8 mouse cellular contexts compared by ENCODE assay signal in the genomic region with DNA sequence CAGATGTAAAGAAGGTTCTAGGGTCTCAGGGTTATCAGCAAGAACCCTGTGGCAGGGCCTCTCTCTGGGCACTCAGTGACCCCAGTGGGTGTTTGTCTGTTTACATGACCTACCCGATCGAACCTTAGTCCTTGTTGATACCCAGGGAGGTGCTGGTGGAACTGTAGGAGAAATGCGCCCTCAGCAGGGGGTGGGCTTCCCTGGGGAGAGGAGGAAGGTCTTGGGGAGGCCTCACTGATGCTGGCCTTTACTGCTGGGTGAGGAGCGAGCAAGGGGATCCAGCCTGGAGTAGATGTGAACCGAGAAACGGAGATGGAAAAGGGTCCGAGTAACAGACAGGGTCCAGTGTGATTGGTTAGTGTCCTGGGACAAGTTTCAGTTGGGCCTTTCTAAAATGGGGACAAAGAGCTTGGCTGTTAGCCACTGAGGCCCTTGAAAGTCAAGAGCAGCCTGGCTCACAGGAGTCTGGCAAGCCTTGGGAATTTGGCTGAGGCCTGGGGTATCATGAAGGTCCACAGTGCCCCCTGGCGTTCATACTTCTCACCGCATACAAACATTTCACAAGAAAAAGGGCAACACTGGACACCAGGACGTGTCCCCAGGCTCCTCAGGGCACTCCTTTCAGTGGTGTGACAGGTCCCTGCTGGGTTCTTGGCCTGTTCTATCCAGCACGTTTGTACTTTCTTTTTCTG. TPM values are rescaled to one million over a fixed set of nuclear protein-coding genes. Genes with fewer than 3 reads are reported as not detected.
A peak's percentile ranks its signal among the peaks of the same experiment; 100 is the strongest.
DNase-seq lines count a peak whose midpoint lies in the region; ATAC-seq and TF ChIP-seq lines count a peak whose summit lies in the region.

No protein-coding gene starts in this region.

- H3K4me3 ChIP-seq in intestine, postnatal 0 days (ENCODE audit: low read depth, low read length), result no peak overlapping the region
- H3K4me3 ChIP-seq in midbrain, embryonic 11.5 days (ENCODE audit: low read depth, low read length), result no peak overlapping the region

- no peaks in the 10 kb centered on the region for H3K4me1 ChIP-seq in intestine, postnatal 0 days (replicated peaks; ENCODE audit: control insufficient read depth, insufficient read depth, low read length)
- peaks cover 8% of the 10 kb centered on the region for H3K4me1 ChIP-seq in midbrain, embryonic 11.5 days (ENCODE audit: control insufficient read depth, insufficient read depth, low read length)

- H3K36me3 ChIP-seq in intestine, postnatal 0 days (ENCODE audit: control insufficient read depth, insufficient read depth), result peaks cover 11% of the 10 kb centered on the region; the same call in 1 of the 2 replicates
- no peaks in the 10 kb centered on the region for H3K36me3 ChIP-seq in midbrain, embryonic 11.5 days (ENCODE audit: control insufficient read depth, insufficient read depth, low read length)

- no peak overlapping the region for H3K4me2 ChIP-seq in intestine, postnatal 0 days (replicated peaks; ENCODE audit: low read depth)
- H3K4me2 ChIP-seq in midbrain, embryonic 11.5 days, result no peak overlapping the region

- intact Hi-C loops in left cerebral cortex, postnatal 36 days (cut with DNase I), result loop anchor here (2.0 kb wide), 1 partner anchor 29 kb away; the partner anchor contains the start of gene Pmm1

- ATAC-seq in granulocyte monocyte progenitor cell, adult 5-6 weeks (replicated peaks; ENCODE audit: poor library complexity, severe bottlenecking), result peak; percentile 89
- ATAC-seq in intestine, postnatal 0 days, result 0 out of 2 replicates have a peak, but pooled peaks have one; percentile 21
- peak; percentile 65 for ATAC-seq in midbrain, embryonic 11.5 days (ENCODE audit: low FRiP score)
- ATAC-seq in activated CD4-positive, CD25-positive, alpha-beta regulatory T cell, adult 4 months, result no peak

- no peaks in the 10 kb centered on the region for H3K9me3 ChIP-seq in intestine, postnatal 0 days (ENCODE audit: control insufficient read depth)
- H3K9me3 ChIP-seq in midbrain, embryonic 11.5 days (ENCODE audit: control insufficient read depth, low read length), result no peaks in the 10 kb centered on the region

- no peak overlapping the region for H3K9ac ChIP-seq in intestine, postnatal 0 days (ENCODE audit: low read depth, low read length)
- H3K9ac ChIP-seq in midbrain, embryonic 11.5 days (ENCODE audit: low read length), result no peak overlapping the region

- no peaks in the 10 kb centered on the region for H3K27me3 ChIP-seq in intestine, postnatal 0 days (replicated peaks; ENCODE audit: control insufficient read depth, insufficient read depth, low read length)
- no peaks in the 10 kb centered on the region for H3K27me3 ChIP-seq in midbrain, embryonic 11.5 days (ENCODE audit: control insufficient read depth, insufficient read depth, low read length)

- H3K27ac ChIP-seq in intestine, postnatal 0 days (ENCODE audit: low read depth, low read length), result no peak overlapping the region
- no peak overlapping the region for H3K27ac ChIP-seq in midbrain, embryonic 11.5 days (ENCODE audit: low read depth, low read length)

- peak; percentile 91 for DNase-seq in adrenal gland, adult 8-10 months
- DNase-seq in embryo, embryonic 11.5 days (ENCODE audit: low read depth, low spot score), result peak; percentile 84
- DNase-seq in left cerebral cortex, postnatal 36 days (ENCODE audit: low spot score in 2 of 2), result peak; percentile 72 to 83
- peak; percentile 98 for DNase-seq in midbrain, embryonic 11.5 days (ENCODE audit: low spot score, missing footprints)
- DNase-seq in right cerebral cortex, postnatal 4 days, result peak; percentile 90

- TF ChIP-seq CTCF in intestine, postnatal 0 days (IDR thresholded peaks at IDR 0.05; ENCODE audit: low read depth), result peak; percentile 88

- WGBS in intestine, postnatal 0 days, result 43% methylated on average over 11 of the region's 11 CpGs
- 42% methylated on average over 11 of the region's 11 CpGs for WGBS in midbrain, embryonic 11.5 days

RNA-seq across cellular contexts. Expression of gene Xrcc6, which starts 1.9 kb away (rescaled TPM):
- total RNA-seq in adrenal gland, adult 8-10 months (2022), result 10 to 100 TPM; 64.2 to 93.2 (median 75.4) TPM
- total RNA-seq in granulocyte monocyte progenitor cell, adult 5-6 weeks (2014; fragmentation: Nextera tagmentation), result 104 and 120 TPM in 2 replicates
- total RNA-seq in granulocyte monocyte progenitor cell, adult 5-6 weeks (2017), result 234 and 250 TPM in 2 replicates
- polyA plus RNA-seq in intestine, postnatal 0 days (2015; fragmentation: Nextera tagmentation; extraction: Ambion mirVana), result 22.6 and 23.2 TPM in 2 replicates
- total RNA-seq in left cerebral cortex, postnatal 36 days (2021), result 10 to 100 TPM; 19.1 to 33.7 TPM
- 58.4 and 62.2 TPM in 2 replicates for polyA plus RNA-seq in midbrain, embryonic 11.5 days (2014; fragmentation: Nextera tagmentation; extraction: Ambion mirVana)
- polyA plus RNA-seq in activated CD4-positive, CD25-positive, alpha-beta regulatory T cell, adult 4 months (2017; shearing (Covaris generic)), result 10 to 100 TPM; 50.9 to 58.1 TPM

RNA-seq across cellular contexts. Expression of gene 1700029P11Rik, which starts 9.2 kb away (rescaled TPM):
- not detected for total RNA-seq in adrenal gland, adult 8-10 months (2022)
- not detected in 2 replicates for total RNA-seq in granulocyte monocyte progenitor cell, adult 5-6 weeks (2014; fragmentation: Nextera tagmentation)
- total RNA-seq in granulocyte monocyte progenitor cell, adult 5-6 weeks (2017), result not detected in 2 replicates
- polyA plus RNA-seq in intestine, postnatal 0 days (2015; fragmentation: Nextera tagmentation; extraction: Ambion mirVana), result not detected in 2 replicates
- not detected for total RNA-seq in left cerebral cortex, postnatal 36 days (2021)
- not detected in 2 replicates for polyA plus RNA-seq in midbrain, embryonic 11.5 days (2014; fragmentation: Nextera tagmentation; extraction: Ambion mirVana)
- not detected for polyA plus RNA-seq in activated CD4-positive, CD25-positive, alpha-beta regulatory T cell, adult 4 months (2017; shearing (Covaris generic))

RNA-seq across cellular contexts. Expression of gene Pmm1, which starts 28.8 kb away (rescaled TPM):
- total RNA-seq in adrenal gland, adult 8-10 months (2022), result 100 to 1,000 TPM in 2 of 4 experiments, 10 to 100 TPM in 2; 71.1 to 132 (median 86.3) TPM
- 32.6 and 32.7 TPM in 2 replicates for total RNA-seq in granulocyte monocyte progenitor cell, adult 5-6 weeks (2014; fragmentation: Nextera tagmentation)
- 19.5 and 21.2 TPM in 2 replicates for total RNA-seq in granulocyte monocyte progenitor cell, adult 5-6 weeks (2017)
- 14.5 and 15.8 TPM in 2 replicates for polyA plus RNA-seq in intestine, postnatal 0 days (2015; fragmentation: Nextera tagmentation; extraction: Ambion mirVana)
- 100 to 1,000 TPM; 197 to 221 TPM for total RNA-seq in left cerebral cortex, postnatal 36 days (2021)
- 26.9 and 29.8 TPM in 2 replicates for polyA plus RNA-seq in midbrain, embryonic 11.5 days (2014; fragmentation: Nextera tagmentation; extraction: Ambion mirVana)
- 10 to 100 TPM; 22.5 to 24.6 TPM for polyA plus RNA-seq in activated CD4-positive, CD25-positive, alpha-beta regulatory T cell, adult 4 months (2017; shearing (Covaris generic))

RNA-seq across cellular contexts. Expression of gene Desi1, which starts 44.1 kb away (rescaled TPM):
- total RNA-seq in adrenal gland, adult 8-10 months (2022), result 100 to 1,000 TPM in 2 of 4 experiments, 10 to 100 TPM in 2; 50.8 to 137 (median 93.4) TPM
- 26.3 and 34.9 TPM in 2 replicates for total RNA-seq in granulocyte monocyte progenitor cell, adult 5-6 weeks (2014; fragmentation: Nextera tagmentation)
- 6.0 and 8.3 TPM in 2 replicates for total RNA-seq in granulocyte monocyte progenitor cell, adult 5-6 weeks (2017)
- 10.0 and 12.1 TPM in 2 replicates for polyA plus RNA-seq in intestine, postnatal 0 days (2015; fragmentation: Nextera tagmentation; extraction: Ambion mirVana)
- total RNA-seq in left cerebral cortex, postnatal 36 days (2021), result 100 to 1,000 TPM; 103 to 118 TPM
- 33.7 and 37.8 TPM in 2 replicates for polyA plus RNA-seq in midbrain, embryonic 11.5 days (2014; fragmentation: Nextera tagmentation; extraction: Ambion mirVana)
- polyA plus RNA-seq in activated CD4-positive, CD25-positive, alpha-beta regulatory T cell, adult 4 months (2017; shearing (Covaris generic)), result 10 to 100 TPM; 10.1 to 16.2 TPM

RNA-seq across cellular contexts. Expression of gene Csdc2, which starts 53.0 kb away (rescaled TPM):
- 10 to 100 TPM in 2 of 4 experiments, 1 to 10 TPM in 2; 8.6 to 33.7 (median 19.6) TPM for total RNA-seq in adrenal gland, adult 8-10 months (2022)
- total RNA-seq in granulocyte monocyte progenitor cell, adult 5-6 weeks (2014; fragmentation: Nextera tagmentation), result not detected in 2 replicates
- total RNA-seq in granulocyte monocyte progenitor cell, adult 5-6 weeks (2017), result not detected in 2 replicates
- 4.4 and 4.9 TPM in 2 replicates for polyA plus RNA-seq in intestine, postnatal 0 days (2015; fragmentation: Nextera tagmentation; extraction: Ambion mirVana)
- total RNA-seq in left cerebral cortex, postnatal 36 days (2021), result 10 to 100 TPM; 83.6 to 86.1 TPM
- polyA plus RNA-seq in midbrain, embryonic 11.5 days (2014; fragmentation: Nextera tagmentation; extraction: Ambion mirVana), result 18.0 and 18.9 TPM in 2 replicates
- not detected for polyA plus RNA-seq in activated CD4-positive, CD25-positive, alpha-beta regulatory T cell, adult 4 months (2017; shearing (Covaris generic))
